Mouse (Mus musculus): Measurements from ENCODE around the gene Tsc22d4.

DNA sequence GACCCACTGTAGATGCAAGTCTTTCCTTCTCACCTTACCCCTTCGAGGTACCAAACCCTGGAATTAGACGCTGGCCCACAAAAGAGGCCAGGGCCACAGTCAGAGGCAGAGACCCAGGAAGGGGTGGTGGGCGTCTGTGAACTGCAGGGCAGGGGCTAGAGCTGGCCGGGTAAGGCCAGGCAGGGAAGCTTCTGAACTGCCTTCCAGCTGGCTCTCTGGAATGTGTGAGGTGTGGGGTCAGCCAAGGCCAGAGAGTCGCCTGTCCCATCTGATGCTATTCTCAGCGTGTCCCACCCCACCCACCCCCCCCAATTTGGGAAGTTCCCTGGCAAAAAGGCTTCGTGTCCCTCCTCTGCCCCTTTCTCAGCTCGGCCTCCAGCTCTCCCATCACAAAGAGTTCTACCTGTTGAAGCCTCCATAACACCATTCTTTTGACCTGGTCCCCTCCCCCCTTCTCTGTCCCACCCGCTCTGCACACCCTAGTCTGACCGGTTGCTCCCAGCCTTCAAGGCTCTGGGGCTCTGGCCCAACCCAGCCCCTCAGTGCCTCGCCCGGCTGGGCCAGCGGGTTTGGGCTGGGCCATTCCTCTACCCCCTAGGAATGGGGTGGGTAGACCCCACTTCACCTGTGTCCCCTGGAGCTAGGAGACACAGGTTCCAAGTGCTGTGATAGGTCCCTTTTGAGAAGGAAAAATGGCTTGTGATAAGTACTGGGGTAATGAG, 7.7 kb downstream of the Tsc22d4 start:
- TF ChIP-seq CTCF (IDR thresholded peaks at IDR 0.05; ENCODE audit: low read depth) (no peak), EP300 (IDR thresholded peaks at IDR 0.05; ENCODE audit: low read depth) (no peak; the same call in 1 of the 2 replicates)

Measured in heart, postnatal 0 days (tissue).